Mouse (Mus musculus) testis, adult 2 months (tissue): ENCODE measurements around the gene Fam83f. TPM values are rescaled to one million over a fixed set of nuclear protein-coding genes. Genes with fewer than 3 reads are reported as not detected.

ENCODE experiments used
- H3K27ac ChIP-seq: fragments of 200-500 bp; 2 replicates; pipeline ENCODE4 v1.5.1; 2012; ENCODE audit warnings: low read depth, low read length; ENCODE audit not compliant: control insufficient read depth, insufficient read depth
- H3K27me3 ChIP-seq: fragments of 200-500 bp; 2 replicates; pipeline ENCODE4 v1.6.1; 2012; ENCODE audit warnings: mild to moderate bottlenecking, low read length, moderate library complexity; ENCODE audit not compliant: control insufficient read depth, insufficient read depth
- H3K36me3 ChIP-seq: fragments of 200-500 bp; 2 replicates; pipeline ENCODE4 v1.6.1; 2012; ENCODE audit warnings: mild to moderate bottlenecking, low read length; ENCODE audit not compliant: control insufficient read depth, insufficient read depth
- H3K4me1 ChIP-seq: fragments of 200-500 bp; 2 replicates; pipeline ENCODE4 v1.6.1; 2012; ENCODE audit warnings: low read length; ENCODE audit not compliant: control insufficient read depth, insufficient read depth
- H3K4me3 ChIP-seq: fragments of 200-500 bp; 2 replicates; pipeline ENCODE4 v1.5.1; 2012; ENCODE audit warnings: low read depth, mild to moderate bottlenecking, low read length, moderate library complexity, mixed read lengths; ENCODE audit not compliant: control insufficient read depth
- CTCF ChIP-seq: fragments of 200-500 bp; IDR thresholded peaks from 2 replicates; pipeline ENCODE4 v1.5.1; 2012; ENCODE audit warnings: low read depth, mild to moderate bottlenecking, inconsistent platforms, low read length, moderate library complexity; ENCODE audit not compliant: control insufficient read depth, insufficient read depth, insufficient replicate concordance
- POLR2A ChIP-seq: fragments of 200-500 bp; IDR thresholded peaks from 2 replicates; pipeline ENCODE4 v1.6.1; 2012; ENCODE audit warnings: low read depth, mild to moderate bottlenecking, inconsistent platforms, low read length, moderate library complexity; ENCODE audit not compliant: control insufficient read depth
- polyA plus RNA-seq: library from polyadenylated mRNA; depleted of rRNA; stranded (reverse); fragments of >200 nt; gene quantifications from 2 replicates; pipeline ENCODE4 v1.2.3, GENCODE M21; 2012

Gene Fam83f
- polyA plus RNA-seq, 1 experiment, result 0.95 TPM

DNA sequence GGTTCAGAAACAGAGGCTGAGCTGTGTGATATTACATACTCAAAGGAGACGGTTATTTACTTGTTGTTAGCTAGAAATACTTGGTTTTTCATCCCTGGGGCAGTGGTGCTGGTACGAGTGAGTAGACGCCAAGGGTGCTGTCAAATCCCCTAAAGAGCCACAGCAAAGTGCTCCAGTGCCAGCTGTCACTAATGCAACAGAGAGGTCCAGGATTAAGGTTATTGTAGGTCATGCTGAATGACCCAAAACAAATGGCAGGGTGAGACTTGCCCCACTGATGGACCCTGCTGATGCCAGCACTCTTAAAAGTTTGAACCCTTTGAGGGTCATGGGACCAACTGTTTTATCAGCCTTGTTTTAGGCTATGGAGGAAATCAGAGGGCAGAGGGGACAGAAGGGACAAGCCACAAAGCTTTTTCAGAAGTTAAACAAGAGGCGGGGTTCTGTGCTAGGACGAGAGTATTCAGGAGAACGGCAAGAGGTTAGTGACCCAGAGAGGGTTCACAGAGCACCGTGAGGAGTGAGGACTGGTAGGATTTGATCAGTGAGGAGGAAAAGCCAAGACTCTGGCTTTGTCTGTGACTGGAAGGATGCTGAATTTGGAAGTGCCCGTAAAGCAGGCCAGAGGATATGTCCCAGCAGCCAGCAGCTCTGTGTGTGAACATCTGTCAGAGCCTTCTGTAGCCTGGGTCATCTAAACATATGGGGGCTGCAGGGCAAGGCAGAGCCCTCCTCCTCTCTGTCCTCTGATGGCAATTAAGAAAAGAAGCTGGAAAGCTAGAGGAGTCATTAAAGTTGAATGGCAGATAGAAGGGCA is 13.3 kb downstream of the Fam83f start:
- Histone ChIP-seq H3K27me3 (no peaks in the 10 kb centered on the region), H3K4me3 (no peak overlapping the region), H3K4me1 (no peaks in the 10 kb centered on the region; the same call in 1 of the 2 replicates), H3K27ac (no peak overlapping the region), H3K36me3 (no peaks in the 10 kb centered on the region)
- TF ChIP-seq CTCF, result no peak
- TF ChIP-seq POLR2A, result no peak

DNA sequence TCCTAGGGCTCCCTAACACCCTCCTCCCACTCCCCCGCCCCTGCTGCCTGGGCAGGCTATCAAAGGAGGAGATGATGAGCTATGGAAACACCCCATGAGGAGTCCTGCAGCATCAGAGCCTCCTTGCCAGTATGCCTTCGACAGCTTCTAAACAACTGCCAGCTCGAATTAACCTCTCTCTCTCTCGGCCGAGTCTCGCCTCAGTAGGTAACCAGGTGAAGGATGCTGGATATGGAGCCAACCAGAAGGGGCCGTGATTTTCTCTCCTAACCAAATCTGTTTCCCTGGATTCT is 13.9 kb downstream of the Fam83f start:
- no peak for TF ChIP-seq CTCF
- no peak for TF ChIP-seq POLR2A
- no peaks in the 10 kb centered on the region for H3K27me3 ChIP-seq
- no peaks in the 10 kb centered on the region; the same call in 1 of the 2 replicates for H3K4me1 ChIP-seq
- H3K4me3 ChIP-seq, result no peak overlapping the region
- H3K36me3 ChIP-seq, result no peaks in the 10 kb centered on the region
- no peak overlapping the region for H3K27ac ChIP-seq

DNA sequence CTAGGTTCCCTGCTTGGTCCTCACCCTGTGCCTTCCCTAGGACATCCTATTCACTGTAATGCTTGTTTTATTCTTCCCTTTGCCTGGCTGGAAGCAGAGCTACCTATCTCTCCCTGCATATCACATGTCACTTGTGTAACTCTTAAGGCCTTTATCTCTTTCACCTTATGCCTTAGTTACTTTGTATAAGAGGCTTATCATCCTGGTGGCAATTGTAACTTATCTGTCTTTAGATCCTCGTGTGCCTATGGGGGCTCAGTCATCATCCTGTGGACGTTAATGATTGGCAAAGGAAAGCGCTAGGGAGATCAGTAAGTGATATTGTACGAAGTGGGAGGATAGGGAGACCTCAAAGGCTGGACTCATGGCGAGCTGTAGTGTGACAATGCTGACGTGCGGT is 16.9 kb downstream of the Fam83f start:
- H3K27me3 ChIP-seq, result no peaks in the 10 kb centered on the region
- no peak overlapping the region for H3K27ac ChIP-seq
- no peak for TF ChIP-seq CTCF
- no peak for TF ChIP-seq POLR2A
- H3K36me3 ChIP-seq, result no peaks in the 10 kb centered on the region
- no peaks in the 10 kb centered on the region; the same call in 1 of the 2 replicates for H3K4me1 ChIP-seq
- no peak overlapping the region for H3K4me3 ChIP-seq

DNA sequence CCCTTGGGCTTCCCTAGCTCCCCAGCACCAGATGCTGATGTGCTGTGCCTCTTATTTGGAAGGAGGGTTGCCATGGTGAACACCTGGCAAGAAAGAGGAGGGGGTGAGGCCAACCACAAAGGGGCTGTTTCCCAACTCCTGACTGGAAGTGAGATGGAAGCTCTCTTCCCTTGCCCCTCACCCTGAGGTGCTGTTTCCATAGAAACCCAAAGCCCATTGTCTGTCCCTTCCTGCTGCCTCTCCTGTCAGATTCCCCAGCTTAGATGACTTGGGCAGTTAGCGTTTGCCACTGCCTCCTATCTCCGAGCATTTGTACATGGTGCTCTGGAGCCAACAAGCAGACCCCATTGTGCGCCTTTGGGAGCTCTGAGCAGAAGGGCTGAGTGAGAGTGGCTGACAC is 21.8 kb downstream of the Fam83f start:
- no peak for TF ChIP-seq POLR2A
- H3K27me3 ChIP-seq, result no peaks in the 10 kb centered on the region
- H3K27ac ChIP-seq, result no peak overlapping the region
- peaks cover 2% of the 10 kb centered on the region; the same call in 1 of the 2 replicates for H3K4me1 ChIP-seq
- no peaks in the 10 kb centered on the region for H3K36me3 ChIP-seq
- H3K4me3 ChIP-seq, result no peak overlapping the region

DNA sequence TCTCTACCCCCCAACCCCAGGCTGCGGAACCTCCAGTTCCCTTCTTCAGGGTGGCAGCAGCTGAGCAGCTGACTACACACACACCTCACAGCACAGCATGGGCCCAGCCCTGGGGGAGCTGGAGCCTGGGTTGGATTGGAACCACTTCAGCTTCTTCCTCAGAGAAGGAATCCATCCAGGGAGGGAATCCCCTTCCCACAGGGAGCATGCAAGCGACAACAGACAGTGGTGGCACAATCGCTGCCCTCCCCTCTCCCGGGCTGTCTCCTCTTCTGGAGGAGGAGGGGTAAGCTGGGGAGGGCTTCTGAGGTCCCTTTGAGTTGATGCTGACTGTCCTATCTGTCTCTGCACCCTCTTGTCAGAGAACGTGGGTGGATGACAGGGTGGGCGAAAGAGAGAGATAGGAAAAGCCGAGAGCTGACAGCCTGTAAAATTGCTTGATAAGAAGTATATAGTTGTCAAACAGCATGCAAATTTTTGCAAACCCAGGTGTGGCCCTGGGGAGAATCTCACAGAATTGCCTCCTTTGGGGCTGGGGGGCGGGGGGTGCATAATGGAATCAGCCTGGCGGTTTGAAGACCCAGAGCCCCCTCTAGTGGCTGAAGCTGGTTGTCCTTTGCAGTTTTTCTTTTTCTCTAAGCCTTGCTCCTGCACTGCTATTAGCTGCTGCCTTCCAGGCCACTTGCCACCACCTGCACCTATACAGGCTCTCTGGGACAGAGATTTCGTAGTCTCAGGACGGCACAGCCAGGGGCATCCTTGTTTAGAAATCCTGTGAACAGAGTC is 22.7 kb downstream of the Fam83f start:
- Histone ChIP-seq H3K27ac (no peak overlapping the region), H3K27me3 (no peaks in the 10 kb centered on the region), H3K36me3 (no peaks in the 10 kb centered on the region), H3K4me3 (no peak overlapping the region), H3K4me1 (peaks cover 2% of the 10 kb centered on the region; the same call in 1 of the 2 replicates)
- TF ChIP-seq CTCF (peak; percentile 28; the same call in 1 of the 2 replicates), POLR2A (no peak)

DNA sequence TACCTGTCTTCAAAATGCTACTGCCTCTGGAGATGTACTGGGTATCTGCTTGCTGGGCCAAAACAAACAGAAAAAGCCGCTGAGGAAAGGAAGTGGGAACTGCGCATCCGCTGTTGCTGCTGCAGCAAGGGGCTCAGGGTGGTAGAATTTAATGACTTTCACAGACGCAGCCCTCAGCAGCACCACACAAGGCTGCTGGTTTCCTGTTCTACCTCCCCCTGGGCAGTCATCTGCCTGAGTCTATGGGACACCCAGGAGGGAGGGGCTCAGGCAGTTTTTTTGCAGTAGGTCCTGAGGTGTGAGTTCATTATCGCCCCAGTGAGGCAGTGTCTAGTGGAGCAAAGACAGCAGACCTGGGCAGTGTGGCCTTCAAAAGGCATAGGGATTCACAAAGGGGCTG is 25.9 kb downstream of the Fam83f start:
- Histone ChIP-seq H3K4me3 (no peak overlapping the region), H3K36me3 (no peaks in the 10 kb centered on the region), H3K27me3 (no peaks in the 10 kb centered on the region), H3K27ac (no peak overlapping the region), H3K4me1 (peaks cover 2% of the 10 kb centered on the region; the same call in 1 of the 2 replicates)
- TF ChIP-seq CTCF (no peak), POLR2A (no peak)

DNA sequence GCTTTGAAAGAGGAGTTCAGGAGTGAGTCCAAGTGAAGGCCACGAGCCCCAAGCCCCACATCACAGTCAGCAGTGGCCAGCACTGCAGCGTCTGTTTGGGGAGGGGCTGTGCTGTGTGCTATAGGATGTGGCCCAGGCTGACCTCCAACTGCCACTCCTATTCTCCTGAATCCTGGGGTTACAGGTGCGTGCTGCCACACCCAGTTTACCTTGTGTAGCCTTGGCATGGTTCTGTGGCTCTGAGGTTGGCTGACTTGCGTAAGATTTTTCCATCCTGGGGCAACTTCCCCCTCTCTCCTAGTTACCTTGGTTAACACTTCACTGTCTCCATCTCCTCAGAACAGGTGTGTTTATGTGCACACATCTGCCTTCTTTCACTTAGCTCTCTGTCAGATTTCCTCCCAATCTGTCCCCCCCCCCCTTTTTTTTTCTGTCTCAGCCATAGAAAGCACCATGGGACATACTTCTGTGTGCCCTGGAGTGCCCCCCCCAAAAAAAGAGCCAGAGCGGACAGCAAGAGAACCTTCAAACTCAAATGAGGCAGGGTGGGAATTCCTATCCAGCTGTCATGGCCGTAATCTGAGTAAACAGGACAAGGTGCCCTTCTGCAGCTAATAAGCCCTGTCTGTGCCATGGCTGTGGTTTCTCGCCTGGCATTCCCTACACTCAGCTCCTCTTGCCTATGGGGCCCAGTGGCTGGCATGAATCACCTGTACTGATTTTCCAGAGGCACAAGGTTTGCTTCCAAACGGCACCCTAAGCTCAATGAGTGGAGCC is 30.0 kb downstream of the Fam83f start:
- no peaks in the 10 kb centered on the region for H3K27me3 ChIP-seq
- H3K27ac ChIP-seq, result no peak overlapping the region
- TF ChIP-seq CTCF (no peak), POLR2A (no peak)
- no peaks in the 10 kb centered on the region for H3K36me3 ChIP-seq
- H3K4me1 ChIP-seq, result peaks cover 8% of the 10 kb centered on the region
- no peak overlapping the region for H3K4me3 ChIP-seq
